Mouse (Mus musculus) stomach, postnatal 0 days (tissue): ENCODE data around the gene Tnip1. TPM values are rescaled to one million over a fixed set of nuclear protein-coding genes. Genes with fewer than 3 reads are reported as not detected.
A peak's percentile ranks its signal among the peaks of the same experiment; 100 is the strongest.

Experiments
- ATAC-seq: fragments of 200-750 bp; cut with Nextera tagmentation; 2 replicates; pipeline ENCODE4 v1.8.0; 2017; ENCODE audit not compliant: low FRiP score, low TSS enrichment
- DNase-seq: peaks from one replicate; pipeline ENCODE4 v3.0.0-alpha.2; 2016; ENCODE audit warnings: low spot score
- H3K27ac ChIP-seq: fragments of 300-500 bp; sonication (generic); replicated peaks from 2 replicates; pipeline ENCODE4 v1.5.1; 2014; ENCODE audit warnings: mild to moderate bottlenecking, control low read depth
- H3K27me3 ChIP-seq: fragments of 300-500 bp; sonication (generic); 2 replicates; pipeline ENCODE4 v1.6.1; 2014; ENCODE audit warnings: low read length; ENCODE audit not compliant: control insufficient read depth, insufficient read depth
- H3K36me3 ChIP-seq: fragments of 300-500 bp; sonication (generic); 2 replicates; pipeline ENCODE4 v1.6.1; 2014; ENCODE audit warnings: low read length, mixed read lengths; ENCODE audit not compliant: control insufficient read depth, insufficient read depth
- H3K4me1 ChIP-seq: fragments of 300-500 bp; sonication (generic); replicated peaks from 2 replicates; pipeline ENCODE4 v1.6.1; 2014; ENCODE audit warnings: antibody characterized with exemption; ENCODE audit not compliant: control insufficient read depth, insufficient read depth
- H3K4me2 ChIP-seq: fragments of 300-500 bp; sonication (generic); replicated peaks from 2 replicates; pipeline ENCODE4 v1.6.1; 2014; ENCODE audit warnings: low read depth, mild to moderate bottlenecking, control low read depth, moderate library complexity
- H3K4me3 ChIP-seq: fragments of 300-500 bp; sonication (generic); 2 replicates; pipeline ENCODE4 v1.5.1; 2014; ENCODE audit warnings: low read depth, low read length, control low read depth
- H3K9ac ChIP-seq: fragments of 300-500 bp; sonication (generic); 2 replicates; pipeline ENCODE4 v1.6.1; 2014; ENCODE audit warnings: mild to moderate bottlenecking, low read length, control low read depth, mixed read lengths
- H3K9me3 ChIP-seq: fragments of 300-500 bp; sonication (generic); 2 replicates; pipeline ENCODE4 v1.6.1; 2016; ENCODE audit warnings: low read length; ENCODE audit not compliant: control insufficient read depth
- CTCF ChIP-seq: IDR thresholded peaks from 2 replicates; pipeline ENCODE4 v1.5.1; 2016; ENCODE audit warnings: antibody characterized with exemption, low read depth, mild to moderate bottlenecking, moderate library complexity
- EP300 ChIP-seq: optimal IDR thresholded peaks from 2 replicates; pipeline ENCODE3; 2016; ENCODE audit warnings: antibody characterized with exemption
- WGBS: fragments of 180-500 bp; shearing (Covaris S2); extraction: QIAGEN DNeasy Blood & Tissue Kit; methylation state at CpG from one replicate; pipeline ENCODE4 v1.1.7; 2014; 5-methylcytosine and 5-hydroxymethylcytosine counted together
- polyA plus RNA-seq: library from polyadenylated mRNA; unstranded; fragments of >200 nt; fragmentation: Nextera tagmentation; extraction: Ambion mirVana; gene quantifications from 2 replicates; pipeline ENCODE4 v1.2.1, GENCODE M21; 2015

Gene Tnip1
- polyA plus RNA-seq, 1 experiment from 2014 or later, result 14.7 TPM

- TF ChIP-seq CTCF, result no peak
- no peak for TF ChIP-seq EP300
- Histone ChIP-seq H3K9me3 (no peaks in the 10 kb centered on the region), H3K9ac (no peak overlapping the region), H3K36me3 (peaks cover 10% of the 10 kb centered on the region), H3K27ac (no peak overlapping the region), H3K4me3 (no peak overlapping the region), H3K4me1 (peaks cover 3% of the 10 kb centered on the region; the same call in 1 of the 2 replicates), H3K4me2 (no peak overlapping the region), H3K27me3 (no peaks in the 10 kb centered on the region)
- DNase-seq, result no peak
- WGBS, result 91% methylated on average over 5 of the region's 5 CpGs
- no peak for ATAC-seq
Observed at GRCm38 (mm10) chr11:54907259-54907658, 55.5 kb downstream of the Tnip1 start.

GRCm38 (mm10) chr11:54906466-54906865 lies 56.3 kb downstream of the Tnip1 start:
- ATAC-seq (no peak), DNase-seq (no peak)
- Histone ChIP-seq H3K4me3 (no peak overlapping the region), H3K4me1 (peaks cover 3% of the 10 kb centered on the region; the same call in 1 of the 2 replicates), H3K4me2 (no peak overlapping the region), H3K27ac (no peak overlapping the region; the same call in 1 of the 2 replicates), H3K27me3 (no peaks in the 10 kb centered on the region), H3K36me3 (peaks cover 9% of the 10 kb centered on the region), H3K9me3 (no peaks in the 10 kb centered on the region), H3K9ac (no peak overlapping the region)
- TF ChIP-seq CTCF (no peak), EP300 (no peak)
- WGBS, result 73% methylated on average over 4 of the region's 4 CpGs

DNA sequence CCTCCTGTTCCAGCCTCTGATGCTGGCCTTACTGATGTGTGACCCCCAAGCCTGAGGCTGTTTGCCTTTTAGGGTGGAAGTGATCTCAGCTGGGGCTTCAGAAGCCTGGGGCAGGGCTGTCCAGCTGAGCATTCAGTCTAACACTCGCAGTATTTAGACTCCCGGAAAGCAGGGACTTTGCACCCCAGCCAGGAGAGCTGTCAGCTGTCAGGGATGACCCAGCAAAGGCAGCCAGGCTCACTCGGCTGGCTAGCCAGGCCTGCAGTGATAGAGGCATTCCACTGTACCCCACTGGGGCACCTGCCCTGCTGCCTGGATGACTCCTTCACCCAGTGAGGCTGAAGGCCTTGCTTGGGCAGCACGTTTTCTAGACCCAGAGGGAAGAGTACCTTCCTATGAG lies 56.8 kb downstream of the Tnip1 start:
- Histone ChIP-seq H3K9me3 (no peaks in the 10 kb centered on the region), H3K4me3 (no peak overlapping the region), H3K27me3 (no peaks in the 10 kb centered on the region), H3K36me3 (peaks cover 6% of the 10 kb centered on the region; the same call in 1 of the 2 replicates), H3K4me2 (no peak overlapping the region), H3K27ac (no peak overlapping the region; the same call in 1 of the 2 replicates), H3K4me1 (peaks cover 3% of the 10 kb centered on the region; the same call in 1 of the 2 replicates), H3K9ac (no peak overlapping the region)
- DNase-seq, result no peak
- TF ChIP-seq EP300 (no peak), CTCF (no peak)
- ATAC-seq, result no peak
- 34% methylated on average over 4 of the region's 4 CpGs for WGBS

- H3K9me3 ChIP-seq, result no peaks in the 10 kb centered on the region
- H3K4me3 ChIP-seq, result no peak overlapping the region
- DNase-seq (no peak), ATAC-seq (no peak)
- no peaks in the 10 kb centered on the region for H3K27me3 ChIP-seq
- WGBS, result 84% methylated on average over 3 of the region's 3 CpGs
- peak overlapping the region; percentile 18; the same call in 1 of the 2 replicates for H3K27ac ChIP-seq
- no peak overlapping the region for H3K4me2 ChIP-seq
- no peaks in the 10 kb centered on the region for H3K36me3 ChIP-seq
- H3K4me1 ChIP-seq, result peaks cover 3% of the 10 kb centered on the region; the same call in 1 of the 2 replicates
- TF ChIP-seq CTCF (no peak), EP300 (no peak)
- H3K9ac ChIP-seq, result no peak overlapping the region
Observed at GRCm38 (mm10) chr11:54905086-54905485, 57.6 kb downstream of the Tnip1 start.

DNA sequence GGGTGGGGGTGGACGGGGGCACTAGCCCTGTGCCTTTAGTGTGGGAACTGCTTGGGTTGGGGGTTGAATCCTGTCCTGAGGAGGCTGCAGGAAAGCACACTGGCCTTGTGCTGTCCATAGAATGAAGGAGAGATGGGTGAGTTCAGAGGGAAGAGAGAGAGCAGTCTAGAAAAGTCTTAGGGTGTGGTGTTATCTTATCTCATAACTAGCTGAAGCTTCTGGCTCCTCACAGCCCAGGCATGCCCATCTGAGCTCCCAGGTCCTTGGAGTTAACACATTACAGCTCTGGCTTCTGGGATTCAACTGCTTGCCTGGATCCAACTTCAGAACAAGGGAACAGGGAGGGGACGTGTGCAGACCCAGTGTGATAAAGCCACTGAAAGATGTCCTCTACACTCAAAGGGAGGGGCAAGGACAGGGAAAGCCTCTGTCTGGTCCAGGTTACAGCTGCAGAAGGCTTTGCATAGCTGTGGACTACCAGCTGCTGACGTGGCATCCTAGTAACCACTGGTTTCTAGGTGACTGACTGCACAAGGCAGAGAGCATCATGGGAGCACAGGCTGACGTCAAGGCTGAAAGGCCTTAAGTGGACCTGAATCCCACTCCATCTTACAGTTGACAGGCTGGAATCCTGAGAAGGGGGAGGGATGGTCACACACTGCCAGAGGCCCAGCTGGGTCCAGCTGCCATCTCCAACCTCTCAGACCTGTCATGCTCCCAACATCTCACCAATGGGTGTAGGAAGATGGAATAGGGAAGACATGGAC lies 58.6 kb downstream of the Tnip1 start:
- ATAC-seq (peak; percentile 68), DNase-seq (peak; percentile 37)
- Histone ChIP-seq H3K36me3 (no peaks in the 10 kb centered on the region), H3K27ac (peak overlapping the region; percentile 13; the same call in 1 of the 2 replicates), H3K27me3 (no peaks in the 10 kb centered on the region), H3K9me3 (no peaks in the 10 kb centered on the region), H3K4me2 (peak overlapping the region; percentile 88; the same call in 1 of the 2 replicates), H3K4me1 (peaks cover 3% of the 10 kb centered on the region; the same call in 1 of the 2 replicates), H3K9ac (no peak overlapping the region), H3K4me3 (peak overlapping the region; percentile 46; the same call in 1 of the 2 replicates)
- TF ChIP-seq EP300 (no peak), CTCF (no peak)
- WGBS, result 34% methylated on average over 4 of the region's 4 CpGs

- Histone ChIP-seq H3K4me3 (peak overlapping the region; percentile 46), H3K27ac (peak overlapping the region; percentile 35; the same call in 1 of the 2 replicates), H3K27me3 (no peaks in the 10 kb centered on the region), H3K4me1 (peaks cover 3% of the 10 kb centered on the region; the same call in 1 of the 2 replicates), H3K36me3 (no peaks in the 10 kb centered on the region), H3K4me2 (peak overlapping the region; percentile 88), H3K9ac (peak overlapping the region; percentile 50; the same call in 1 of the 2 replicates), H3K9me3 (no peaks in the 10 kb centered on the region)
- TF ChIP-seq EP300, result no peak
- TF ChIP-seq CTCF, result no peak
- DNase-seq (no peak), ATAC-seq (no peak)
- 69% methylated on average over 5 of the region's 5 CpGs for WGBS
Observed at GRCm38 (mm10) chr11:54903339-54903738, 59.4 kb downstream of the Tnip1 start.
